Mouse (Mus musculus) CD4-positive naive resting alpha-beta T cell, adult 76 days (primary cell): Measurements from ENCODE around the gene Gm8764. TPM values are rescaled to one million over a fixed set of nuclear protein-coding genes. Genes with fewer than 3 reads are reported as not detected.

Experiments
- total RNA-seq: library from RNA; stranded (reverse); gene quantifications from one replicate; pipeline ENCODE4 v1.2.4, GENCODE M21; 2023

Gm8764 gene
- not detected for total RNA-seq

DNA sequence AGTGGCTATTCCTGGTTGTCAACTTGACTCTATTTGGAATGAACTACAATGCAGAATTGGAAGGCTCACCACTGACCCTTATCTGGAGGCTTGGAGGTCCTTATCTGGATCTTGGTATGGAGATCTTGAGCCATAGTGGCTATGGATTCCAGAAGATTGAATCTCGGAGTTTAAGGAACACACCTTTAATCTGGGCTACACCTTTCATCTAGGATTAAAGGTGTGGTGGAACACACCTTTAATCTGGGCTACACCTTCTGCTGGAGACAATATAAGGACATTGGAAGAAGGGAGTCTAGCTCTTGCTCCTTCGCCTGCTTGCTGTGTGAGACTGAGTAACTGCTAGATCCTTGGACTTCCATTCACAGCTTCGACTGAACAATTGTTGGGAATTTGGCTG lies at the start of gene Gm8764:
Gene Gm8764, plus strand, starts transcription at position 301 of the 400 bp plus-strand sequence.

GRCm38 (mm10) chr10:104142687-104143086 lies 17.1 kb upstream of the Gm8764 start, which contains the start of gene Gm21293:
Gene Gm21293, plus strand, starts transcription at chr10:104142987.

GRCm38 (mm10) chr10:104151197-104151596 lies 8.6 kb upstream of the Gm8764 start, which contains the start of gene Gm6763:
Gene Gm6763, plus strand, starts transcription at chr10:104151497.

DNA sequence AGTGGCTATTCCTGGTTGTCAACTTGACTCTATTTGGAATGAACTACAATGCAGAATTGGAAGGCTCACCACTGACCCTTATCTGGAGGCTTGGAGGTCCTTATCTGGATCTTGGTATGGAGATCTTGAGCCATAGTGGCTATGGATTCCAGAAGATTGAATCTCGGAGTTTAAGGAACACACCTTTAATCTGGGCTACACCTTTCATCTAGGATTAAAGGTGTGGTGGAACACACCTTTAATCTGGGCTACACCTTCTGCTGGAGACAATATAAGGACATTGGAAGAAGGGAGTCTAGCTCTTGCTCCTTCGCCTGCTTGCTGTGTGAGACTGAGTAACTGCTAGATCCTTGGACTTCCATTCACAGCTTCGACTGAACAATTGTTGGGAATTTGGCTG lies 8.4 kb downstream of the Gm8764 start, which contains the start of gene Gm21304:
Gene Gm21304, plus strand, starts transcription at position 301 of the 400 bp plus-strand sequence.

DNA sequence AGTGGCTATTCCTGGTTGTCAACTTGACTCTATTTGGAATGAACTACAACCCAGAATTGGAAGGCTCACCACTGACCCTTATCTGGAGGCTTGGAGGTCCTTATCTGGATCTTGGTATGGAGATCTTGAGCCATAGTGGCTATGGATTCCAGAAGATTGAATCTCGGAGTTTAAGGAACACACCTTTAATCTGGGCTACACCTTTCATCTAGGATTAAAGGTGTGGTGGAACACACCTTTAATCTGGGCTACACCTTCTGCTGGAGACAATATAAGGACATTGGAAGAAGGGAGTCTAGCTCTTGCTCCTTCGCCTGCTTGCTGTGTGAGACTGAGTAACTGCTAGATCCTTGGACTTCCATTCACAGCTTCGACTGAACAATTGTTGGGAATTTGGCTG lies 16.9 kb downstream of the Gm8764 start, which contains the start of gene Gm21312:
Gene Gm21312, plus strand, starts transcription at position 301 of the 400 bp plus-strand sequence.

GRCm38 (mm10) chr10:104185233-104185632 lies 25.4 kb downstream of the Gm8764 start, which contains the start of gene Gm20765:
Gene Gm20765, plus strand, starts transcription at chr10:104185533.

GRCm38 (mm10) chr10:104193742-104194141 lies 33.9 kb downstream of the Gm8764 start, which contains the start of gene Gm4340:
Gene Gm4340, plus strand, starts transcription at chr10:104194042.

Other genes with a start within 250 kb of the Gm8764 start
- gene Gm21293, start 17.0 kb upstream of the Gm8764 start, total RNA-seq: not detected
- not detected for gene Gm6763, start 8.5 kb upstream of the Gm8764 start, total RNA-seq
- not detected for gene Gm21304, start 8.5 kb downstream of the Gm8764 start, total RNA-seq
- gene Gm21312, start 17.0 kb downstream of the Gm8764 start, total RNA-seq: not detected
- gene Gm20765, start 25.5 kb downstream of the Gm8764 start, total RNA-seq: not detected
- not detected for gene Gm4340, start 34.0 kb downstream of the Gm8764 start, total RNA-seq